Mouse (Mus musculus) brain, embryonic 14.5 days (tissue): Measurements from ENCODE around the gene 4931428L18Rik. TPM values are rescaled to one million over a fixed set of nuclear protein-coding genes. Genes with fewer than 3 reads are reported as not detected.
A peak's percentile ranks its signal among the peaks of the same experiment; 100 is the strongest.
"Not testable (repeated sequence)": the region's sequence is repeated elsewhere in the genome, so short reads cannot be mapped to it uniquely, and the experiment has no call there.

ENCODE experiments used
- DNase-seq: peaks from one replicate; pipeline ENCODE4 v3.0.0-alpha.2; 2011; ENCODE audit warnings: low read depth
- CTCF ChIP-seq: fragments of 200-500 bp; IDR thresholded peaks from 2 replicates; pipeline ENCODE4 v1.5.1; 2012; ENCODE audit warnings: inconsistent platforms, mild to moderate bottlenecking, moderate library complexity, borderline replicate concordance; ENCODE audit not compliant: insufficient read depth, insufficient read length; ENCODE audit errors: extremely low read depth
- POLR2A ChIP-seq: fragments of 200-500 bp; IDR thresholded peaks from 2 replicates; pipeline ENCODE4 v1.6.1; 2012; ENCODE audit warnings: mild to moderate bottlenecking, inconsistent platforms, borderline replicate concordance; ENCODE audit not compliant: poor library complexity, insufficient read depth, insufficient read length, severe bottlenecking; ENCODE audit errors: extremely low read depth
- polyA plus RNA-seq: library from polyadenylated mRNA; depleted of rRNA; stranded (reverse); fragments of >200 nt; gene quantifications from 2 replicates; pipeline ENCODE4 v1.2.3, GENCODE M21; 2012

The 4931428L18Rik gene
- polyA plus RNA-seq, 1 experiment: not detected

DNA sequence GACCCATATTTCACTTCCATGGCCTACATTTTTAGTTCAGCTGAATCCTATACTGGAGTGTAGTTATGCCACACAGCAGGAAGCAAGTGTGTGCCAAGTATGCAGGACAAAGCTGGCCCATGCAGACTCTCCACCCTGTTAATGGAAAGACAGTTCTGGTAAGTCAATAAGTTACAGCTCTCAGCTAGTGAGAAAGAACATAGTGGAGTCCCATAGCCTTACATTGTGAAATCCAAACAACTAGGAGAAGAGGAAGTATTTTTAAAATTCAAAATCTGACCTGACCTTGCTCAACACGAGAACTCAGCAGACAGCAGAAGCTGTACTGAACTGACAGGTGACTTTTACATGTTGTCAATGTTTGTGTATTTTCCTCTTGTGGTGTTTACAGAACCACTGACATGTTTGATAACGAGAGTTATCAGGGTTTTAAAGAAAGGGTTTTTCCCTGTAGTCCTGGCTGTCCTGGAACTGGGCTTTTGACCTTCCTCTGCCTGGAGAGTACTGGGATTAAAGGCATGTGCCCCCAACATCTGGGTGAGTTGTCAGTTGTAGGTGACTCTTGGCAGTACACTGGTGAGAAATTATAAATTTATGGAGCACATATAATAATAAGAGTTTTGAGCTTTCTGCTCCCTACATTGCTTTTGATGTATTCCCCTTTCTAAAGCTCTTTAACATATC is 188.5 kb downstream of the 4931428L18Rik start:
- TF ChIP-seq CTCF: no peak
- no peak for TF ChIP-seq POLR2A
- DNase-seq: peak; percentile 6

- no peak for TF ChIP-seq CTCF
- no peak for TF ChIP-seq POLR2A
- peak; percentile 20 for DNase-seq
These were observed 190.1 kb downstream of the 4931428L18Rik start for GRCm38 (mm10) chr1:31032351-31032750.

GRCm38 (mm10) chr1:31023173-31023572 is 199.3 kb downstream of the 4931428L18Rik start:
- no peak for DNase-seq
- TF ChIP-seq POLR2A (no peak), CTCF (no peak)

GRCm38 (mm10) chr1:31019283-31019682 is 203.2 kb downstream of the 4931428L18Rik start:
- DNase-seq: no peak
- TF ChIP-seq POLR2A (no peak), CTCF (no peak)

- DNase-seq: no peak
- TF ChIP-seq POLR2A (no peak), CTCF (no peak)
These were observed 205.1 kb downstream of the 4931428L18Rik start for GRCm38 (mm10) chr1:31017377-31017776.

DNA sequence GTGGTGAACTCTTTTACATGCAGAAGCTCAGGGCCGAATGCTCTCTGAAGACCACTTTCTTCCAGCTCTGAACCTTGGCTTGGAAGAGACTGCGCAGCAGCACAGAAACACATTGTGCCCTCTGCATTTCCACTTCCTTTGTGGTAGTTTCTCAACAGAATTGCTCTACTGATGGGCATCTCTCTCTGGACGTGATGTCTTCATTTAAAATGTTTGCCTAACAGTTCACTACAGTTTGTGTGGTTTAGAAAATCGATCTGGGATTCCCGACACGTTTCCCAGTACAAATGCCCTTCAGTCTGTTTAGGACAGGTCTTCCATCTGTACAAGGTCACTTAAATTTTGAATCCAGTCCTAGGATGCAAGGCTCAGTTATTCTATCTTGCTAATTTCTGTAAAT is 206.4 kb downstream of the 4931428L18Rik start:
- no peak for DNase-seq
- no peak for TF ChIP-seq POLR2A
- TF ChIP-seq CTCF: no peak

DNA sequence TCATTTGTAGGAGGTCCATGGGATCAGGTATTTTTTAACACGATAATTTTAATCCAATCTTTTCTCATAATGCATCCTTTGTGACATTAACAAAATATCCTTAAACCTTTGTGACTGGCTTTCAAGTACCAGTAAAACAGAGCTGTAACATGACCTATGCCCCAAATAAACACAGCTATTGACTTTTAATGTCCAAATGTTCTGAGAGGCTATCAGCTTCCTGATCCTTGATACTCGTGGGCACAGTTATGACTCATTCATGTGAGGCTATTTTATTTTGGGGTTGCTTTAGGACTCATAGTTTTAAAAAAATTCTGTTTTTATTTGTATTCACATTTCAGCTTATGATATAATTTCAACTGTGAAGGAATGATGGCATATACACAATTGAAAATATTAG is 207.2 kb downstream of the 4931428L18Rik start:
- no peak for TF ChIP-seq POLR2A
- TF ChIP-seq CTCF: no peak
- DNase-seq: no peak

DNA sequence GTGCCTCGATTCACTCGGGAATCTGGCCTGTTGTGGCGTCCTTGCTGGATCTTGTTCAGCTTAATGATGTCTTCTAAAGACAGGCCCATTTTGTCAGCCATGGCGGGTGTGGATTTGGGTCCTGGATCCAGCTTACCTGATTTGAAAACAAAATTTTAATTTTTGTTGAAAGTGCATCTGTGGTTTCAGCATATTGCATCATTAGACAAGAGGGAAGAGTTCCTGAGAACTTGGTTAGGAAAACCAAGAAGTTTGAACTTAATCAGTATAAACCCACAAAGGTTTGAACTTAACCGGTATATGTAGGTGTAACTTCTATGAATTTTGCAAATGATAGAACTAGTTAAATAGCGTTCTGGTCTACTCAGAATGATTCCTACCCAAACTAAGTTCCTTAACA is 244.6 kb downstream of the 4931428L18Rik start, which contains the start of gene AC153137.1:
Gene AC153137.1, minus strand, starts transcription at position 101 of the 400 bp plus-strand sequence.
- not testable (repeated sequence) for DNase-seq

GRCm38 (mm10) chr1:30977239-30977638 is 245.2 kb downstream of the 4931428L18Rik start:
- DNase-seq: not testable (repeated sequence)

DNA sequence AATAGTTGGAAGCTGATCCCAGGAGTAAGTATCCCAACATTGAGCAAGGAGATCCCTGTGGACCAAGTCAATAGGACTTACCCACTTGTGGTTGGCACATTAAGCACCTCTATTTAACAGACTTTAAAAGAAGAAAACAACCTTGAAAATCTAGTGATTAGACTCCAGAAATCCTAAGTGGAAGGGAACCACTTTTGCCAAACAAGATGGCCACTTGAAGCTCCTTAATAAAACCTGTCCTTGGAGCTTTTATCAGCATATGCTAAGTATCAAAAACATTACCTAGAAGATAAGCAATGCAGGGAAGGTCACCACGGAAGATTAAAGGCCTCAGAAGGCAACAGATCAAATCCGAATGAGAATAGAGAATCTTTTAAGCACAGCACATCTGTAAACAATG is 270.7 kb downstream of the 4931428L18Rik start:
- no peak for DNase-seq
- TF ChIP-seq CTCF: no peak
- no peak for TF ChIP-seq POLR2A

DNA sequence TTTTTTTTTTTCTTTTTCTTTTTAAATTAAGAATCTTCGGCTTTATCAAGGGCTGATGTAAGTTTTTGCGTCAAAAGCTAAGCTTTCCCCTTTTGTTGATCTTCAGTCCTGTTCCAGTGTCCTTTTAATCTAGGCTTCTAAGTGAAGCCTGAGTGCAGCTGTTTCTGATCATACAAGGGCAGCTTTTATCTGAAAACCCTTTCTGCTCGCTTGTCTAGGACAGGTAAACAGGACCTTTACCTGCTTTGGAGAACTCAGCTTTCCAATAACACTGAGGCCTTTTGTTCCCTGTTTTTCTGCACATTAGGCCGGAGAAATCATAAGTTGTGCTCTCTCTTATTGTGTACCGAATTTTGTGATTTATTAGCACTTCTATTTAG is 272.0 kb downstream of the 4931428L18Rik start:
- TF ChIP-seq POLR2A: no peak
- no peak for TF ChIP-seq CTCF
- no peak for DNase-seq

GRCm38 (mm10) chr1:30949710-30950455 is 272.6 kb downstream of the 4931428L18Rik start:
- DNase-seq: peak; percentile 99

DNA sequence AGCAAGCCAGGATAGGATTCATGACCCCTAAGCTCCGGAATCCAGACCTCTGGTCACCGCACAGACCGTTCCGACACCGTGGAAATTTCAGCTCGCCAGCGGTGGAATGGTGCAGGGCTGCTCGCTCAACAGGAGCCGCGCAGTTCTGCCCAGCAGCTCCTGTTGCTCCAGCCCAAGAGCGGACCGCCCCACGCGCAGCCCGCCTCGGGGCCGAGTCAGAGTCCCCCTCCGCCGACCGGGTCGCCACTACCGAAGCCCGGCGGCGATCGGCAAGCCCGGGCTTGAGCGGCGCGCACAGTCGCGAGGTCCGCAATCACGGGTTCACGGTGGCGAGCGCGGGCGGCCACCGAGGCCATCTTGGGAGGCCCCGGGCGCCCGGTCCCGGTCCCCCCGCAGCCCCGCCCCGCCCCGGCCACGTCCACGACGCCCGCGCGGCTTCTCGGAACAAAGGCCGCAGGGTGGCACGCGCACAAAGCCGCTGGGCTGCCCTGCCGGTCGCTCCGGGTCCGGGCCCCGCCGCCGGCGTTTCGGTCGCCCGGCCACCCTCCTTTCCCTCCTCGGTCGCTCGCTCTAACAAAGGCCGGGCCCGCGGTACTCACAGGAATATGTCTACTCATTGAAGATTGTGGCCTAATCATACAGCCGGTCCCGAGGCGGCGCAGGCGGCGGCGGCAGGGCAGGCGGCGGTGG is 273.4 kb downstream of the 4931428L18Rik start:
- DNase-seq: peak; percentile 75
- TF ChIP-seq CTCF (no peak), POLR2A (0 out of 2 replicates have a peak, but pooled peaks have one; percentile 43)

More at GRCm38 (mm10) chr1:30949710-30950455, 272.6 kb downstream of the 4931428L18Rik start:
- TF ChIP-seq POLR2A (0 out of 2 replicates have a peak, but pooled peaks have one; percentile 28), CTCF (no peak)
